Mouse (Mus musculus): Measurements from ENCODE around the gene Defb20. TPM values are rescaled to one million over a fixed set of nuclear protein-coding genes. Genes with fewer than 3 reads are reported as not detected.

Gene Defb20
- polyA plus RNA-seq, 1 experiment from 2014 or later = not detected

GRCm38 (mm10) chr2:152516084-152516483 lies 39.2 kb downstream of the Defb20 start:
- H3K36me3 ChIP-seq (ENCODE audit: control insufficient read depth, insufficient read depth) = no peaks in the 10 kb centered on the region
- no peak overlapping the region for H3K4me3 ChIP-seq (ENCODE audit: low read depth, low read length)
- no peak for ATAC-seq (ENCODE audit: low read depth)
- 60% methylated on average over 4 of the region's 4 CpGs for WGBS (ENCODE audit: insufficient replicate concordance)
- no peaks in the 10 kb centered on the region for H3K9me3 ChIP-seq (replicated peaks; ENCODE audit: control insufficient read depth, low read length)
- H3K27me3 ChIP-seq (ENCODE audit: control insufficient read depth, insufficient read depth, low read depth, low read length) = no peaks in the 10 kb centered on the region
- no peaks in the 10 kb centered on the region for H3K4me1 ChIP-seq (ENCODE audit: control insufficient read depth, low read depth, low read length)
- H3K9ac ChIP-seq (ENCODE audit: low read depth, low read length) = no peak overlapping the region
- no peak overlapping the region for H3K4me2 ChIP-seq (ENCODE audit: low read depth, low read length)
- no peak overlapping the region for H3K27ac ChIP-seq (ENCODE audit: low read length)

- no peaks in the 10 kb centered on the region for H3K4me1 ChIP-seq (ENCODE audit: control insufficient read depth, low read depth, low read length)
- H3K27ac ChIP-seq (ENCODE audit: low read length) = no peak within 1 kb of the TSS
- no peaks in the 10 kb centered on the region for H3K36me3 ChIP-seq (ENCODE audit: control insufficient read depth, insufficient read depth)
- no peak within 1 kb of the TSS for H3K4me3 ChIP-seq (ENCODE audit: low read depth, low read length)
- WGBS (ENCODE audit: insufficient replicate concordance) = 51% methylated on average over 4 of the region's 4 CpGs
- H3K27me3 ChIP-seq (ENCODE audit: control insufficient read depth, insufficient read depth, low read depth, low read length) = no peaks in the 10 kb centered on the region
- no peaks in the 10 kb centered on the region for H3K9me3 ChIP-seq (replicated peaks; ENCODE audit: control insufficient read depth, low read length)
- H3K9ac ChIP-seq (ENCODE audit: low read depth, low read length) = no peak within 1 kb of the TSS
- ATAC-seq (ENCODE audit: low read depth) = no peak
- H3K4me2 ChIP-seq (ENCODE audit: low read depth, low read length) = no peak within 1 kb of the TSS
These were observed 41.1 kb downstream of the Defb20 start, which contains the start of gene Defb28 for GRCm38 (mm10) chr2:152517981-152518380. Defb28 (plus strand) TSS chr2:152518255.

Other genes starting within 250 kb of the Defb20 start
- gene Tbc1d20, start 183.2 kb upstream of the Defb20 start, polyA plus RNA-seq (2015; fragmentation: Nextera tagmentation; extraction: Ambion mirVana) = 11.3 and 11.7 TPM in 2 replicates
- 37.7 and 40.2 TPM in 2 replicates for gene Rbck1, start 144.4 kb upstream of the Defb20 start, polyA plus RNA-seq (2015; fragmentation: Nextera tagmentation; extraction: Ambion mirVana)
- 6.5 and 6.8 TPM in 2 replicates for gene Trib3, start 133.0 kb upstream of the Defb20 start, polyA plus RNA-seq (2015; fragmentation: Nextera tagmentation; extraction: Ambion mirVana)
- not detected in 2 replicates for gene Nrsn2, start 100.4 kb upstream of the Defb20 start, polyA plus RNA-seq (2015; fragmentation: Nextera tagmentation; extraction: Ambion mirVana)
- 0.77 and 0.99 TPM in 2 replicates for gene Sox12, start 79.0 kb upstream of the Defb20 start, polyA plus RNA-seq (2015; fragmentation: Nextera tagmentation; extraction: Ambion mirVana)
- gene Zcchc3, start 62.0 kb upstream of the Defb20 start, polyA plus RNA-seq (2015; fragmentation: Nextera tagmentation; extraction: Ambion mirVana) = 6.4 and 6.7 TPM in 2 replicates
- gene 6820408C15Rik, start 61.5 kb upstream of the Defb20 start, polyA plus RNA-seq (2015; fragmentation: Nextera tagmentation; extraction: Ambion mirVana) = 0.12 and 0.18 TPM in 2 replicates
- not detected in 2 replicates for gene Defb23, start 12.4 kb upstream of the Defb20 start, polyA plus RNA-seq (2015; fragmentation: Nextera tagmentation; extraction: Ambion mirVana)
- gene Defb22, start 13.1 kb downstream of the Defb20 start, polyA plus RNA-seq (2015; fragmentation: Nextera tagmentation; extraction: Ambion mirVana) = not detected in 2 replicates
- not detected in 2 replicates for gene Defb26, start 34.6 kb downstream of the Defb20 start, polyA plus RNA-seq (2015; fragmentation: Nextera tagmentation; extraction: Ambion mirVana)
- not detected in 2 replicates for gene Defb28, start 41.2 kb downstream of the Defb20 start, polyA plus RNA-seq (2015; fragmentation: Nextera tagmentation; extraction: Ambion mirVana)
- gene Defb29, start 63.0 kb downstream of the Defb20 start, polyA plus RNA-seq (2015; fragmentation: Nextera tagmentation; extraction: Ambion mirVana) = not detected in 2 replicates
- not detected in 2 replicates for gene Gm17416, start 92.3 kb downstream of the Defb20 start, polyA plus RNA-seq (2015; fragmentation: Nextera tagmentation; extraction: Ambion mirVana)
- not detected in 2 replicates for gene Defb21, start 95.7 kb downstream of the Defb20 start, polyA plus RNA-seq (2015; fragmentation: Nextera tagmentation; extraction: Ambion mirVana)
- gene Defb19, start 103.2 kb downstream of the Defb20 start, polyA plus RNA-seq (2015; fragmentation: Nextera tagmentation; extraction: Ambion mirVana) = not detected in 2 replicates
- not detected in 2 replicates for gene Defb45, start 122.3 kb downstream of the Defb20 start, polyA plus RNA-seq (2015; fragmentation: Nextera tagmentation; extraction: Ambion mirVana)
- gene Defb36, start 127.3 kb downstream of the Defb20 start, polyA plus RNA-seq (2015; fragmentation: Nextera tagmentation; extraction: Ambion mirVana) = not detected in 2 replicates
- not detected in 2 replicates for gene Defb25, start 146.0 kb downstream of the Defb20 start, polyA plus RNA-seq (2015; fragmentation: Nextera tagmentation; extraction: Ambion mirVana)
- gene Rem1, start 149.9 kb downstream of the Defb20 start, polyA plus RNA-seq (2015; fragmentation: Nextera tagmentation; extraction: Ambion mirVana) = 1.1 TPM in 2 replicates
- gene H13, start 192.4 kb downstream of the Defb20 start, polyA plus RNA-seq (2015; fragmentation: Nextera tagmentation; extraction: Ambion mirVana) = 45.5 and 52.7 TPM in 2 replicates
- gene Mcts2, start 210.0 kb downstream of the Defb20 start, polyA plus RNA-seq (2015; fragmentation: Nextera tagmentation; extraction: Ambion mirVana) = 10.2 and 11.1 TPM in 2 replicates

Measured in liver, embryonic 16.5 days (tissue).